Mouse (Mus musculus): ENCODE data around the gene Slx4ip.
"Not testable (repeated sequence)": the region's sequence is repeated elsewhere in the genome, so short reads cannot be mapped to it uniquely, and the experiment has no call there.

The Slx4ip gene

DNA sequence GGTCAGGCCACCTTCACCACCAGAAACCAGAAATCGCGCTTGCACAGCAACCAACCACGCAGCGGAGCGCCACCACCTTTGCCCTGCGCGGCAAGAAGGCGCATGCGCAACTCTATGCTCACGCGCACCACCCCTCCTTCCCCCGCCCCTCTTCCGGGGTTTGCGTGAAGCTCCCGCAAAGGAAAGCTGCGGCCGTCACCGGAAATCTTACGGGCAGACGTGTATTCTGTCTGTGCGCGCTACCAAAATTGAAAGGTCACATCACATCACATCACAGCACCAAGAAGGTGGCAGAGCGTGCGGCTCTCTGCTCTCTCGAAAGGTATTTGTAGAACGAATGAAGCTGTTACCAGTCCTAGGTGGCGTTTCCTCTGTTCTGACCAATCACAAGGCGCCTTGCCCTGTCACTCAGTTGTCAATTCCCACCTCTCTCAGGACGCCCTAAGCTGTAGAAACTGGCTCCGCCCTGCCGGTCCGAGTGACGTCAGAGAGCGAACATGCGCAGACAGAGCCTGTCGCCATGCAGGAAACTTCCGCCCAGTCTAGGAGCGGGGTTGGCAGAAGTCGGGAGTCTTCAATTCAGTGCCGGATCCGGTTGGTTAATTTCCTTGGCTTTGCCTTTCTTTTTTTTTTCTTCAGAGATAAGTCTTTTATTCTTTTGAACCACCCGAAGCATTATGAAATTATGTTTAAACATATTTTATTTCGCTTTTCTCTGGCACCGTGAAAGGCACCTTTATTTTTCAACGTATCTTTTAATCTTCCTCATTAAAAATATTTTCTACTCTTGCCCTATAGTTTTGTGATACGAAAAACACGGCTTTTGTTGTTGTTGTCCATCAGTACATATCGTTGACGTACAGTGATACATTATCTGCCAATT is at the start of gene Slx4ip, which contains the start of the genes AL731706.1 and Mkks:
Gene Slx4ip (plus strand): TSS at position 151 of the 883 bp plus-strand sequence.
Gene AL731706.1 (minus strand): TSS at position 322 of the 883 bp plus-strand sequence.
Gene Mkks (minus strand): TSS at position 322 of the 883 bp plus-strand sequence.
- peak; percentile 100 for DNase-seq (ENCODE audit: low read depth)

DNA sequence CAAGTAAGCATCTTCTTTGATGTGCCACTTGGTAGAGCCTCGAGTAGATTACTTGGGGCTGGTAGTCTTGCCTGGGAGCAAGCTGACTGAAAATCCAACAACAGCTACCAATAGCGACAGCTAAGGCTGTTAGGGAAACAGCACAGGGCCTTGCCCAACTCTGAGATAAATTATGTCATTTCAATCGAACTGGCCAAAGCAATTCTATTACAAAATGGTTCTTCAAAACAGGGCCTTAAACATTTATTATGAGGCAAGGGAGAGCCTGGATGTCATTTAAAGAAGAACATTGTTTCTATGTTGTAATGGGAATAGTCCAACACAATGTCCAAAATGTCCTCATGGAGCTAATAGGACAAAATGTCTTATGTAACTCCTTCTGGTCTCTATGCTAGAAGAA is 40.7 kb upstream of the Slx4ip start:
- DNase-seq (ENCODE audit: low read depth), result no peak

DNA sequence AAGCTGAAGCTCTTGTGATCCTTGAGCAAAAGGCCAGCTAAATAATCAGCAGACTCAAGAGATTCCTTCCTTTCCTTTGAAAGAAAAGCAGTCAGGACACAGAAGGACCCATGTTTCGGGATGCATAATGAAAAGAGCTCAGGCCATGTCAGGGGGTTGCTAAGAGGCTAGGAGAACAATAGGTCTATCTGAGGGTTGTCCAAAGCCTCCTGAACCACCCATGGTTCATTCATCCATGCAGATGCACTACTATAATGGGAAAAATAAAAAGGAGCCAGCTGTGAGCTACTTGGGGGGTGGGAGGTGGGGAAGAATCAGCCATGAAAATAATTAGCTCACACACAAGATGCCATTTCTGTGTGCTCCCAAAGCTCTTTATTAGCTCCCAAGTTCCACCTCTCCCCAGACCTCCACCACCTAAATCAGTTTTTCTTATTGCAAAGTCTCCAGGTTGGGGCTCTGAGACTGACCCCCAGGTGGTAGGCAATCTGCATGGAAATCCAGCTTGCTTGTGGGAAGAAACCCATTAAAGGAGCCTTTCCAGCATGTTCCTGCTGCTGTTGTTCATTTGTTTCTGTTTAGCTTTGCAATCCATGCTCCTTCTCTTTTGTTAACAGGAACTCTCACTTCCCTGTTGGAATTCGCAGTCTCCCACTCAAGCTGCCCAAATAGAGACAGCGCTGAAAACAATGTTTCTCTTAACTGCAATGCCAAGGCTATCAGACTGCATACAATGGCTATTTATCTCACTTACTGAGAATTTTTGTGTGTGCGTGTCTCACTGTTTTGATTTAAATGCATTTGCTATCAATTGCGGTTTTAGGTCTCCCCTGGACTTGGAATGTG is 36.3 kb upstream of the Slx4ip start:
- DNase-seq (ENCODE audit: low read depth), result no peak

DNA sequence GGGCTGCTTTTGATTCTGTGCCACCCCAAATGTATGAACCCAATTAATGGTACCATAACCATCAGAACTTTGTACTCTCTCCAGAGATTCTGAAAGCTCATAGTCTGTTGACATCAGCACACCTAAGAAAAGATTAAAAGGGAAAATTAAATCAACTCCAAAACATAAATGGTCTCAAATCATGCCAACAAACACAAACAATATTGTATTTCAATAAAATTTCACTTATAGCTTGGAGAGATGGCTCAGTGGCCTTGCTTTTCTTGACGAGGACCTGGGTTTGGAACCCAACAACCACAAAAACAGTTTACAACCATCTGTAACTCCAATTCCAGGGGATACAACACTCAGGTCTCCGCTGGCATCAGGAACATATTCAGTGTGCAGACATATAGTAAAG is 5.4 kb upstream of the Slx4ip start, which contains the start of gene AL731706.2:
Gene AL731706.2 (minus strand): TSS at position 101 of the 400 bp plus-strand sequence.
- no peak for DNase-seq (ENCODE audit: low read depth)

DNA sequence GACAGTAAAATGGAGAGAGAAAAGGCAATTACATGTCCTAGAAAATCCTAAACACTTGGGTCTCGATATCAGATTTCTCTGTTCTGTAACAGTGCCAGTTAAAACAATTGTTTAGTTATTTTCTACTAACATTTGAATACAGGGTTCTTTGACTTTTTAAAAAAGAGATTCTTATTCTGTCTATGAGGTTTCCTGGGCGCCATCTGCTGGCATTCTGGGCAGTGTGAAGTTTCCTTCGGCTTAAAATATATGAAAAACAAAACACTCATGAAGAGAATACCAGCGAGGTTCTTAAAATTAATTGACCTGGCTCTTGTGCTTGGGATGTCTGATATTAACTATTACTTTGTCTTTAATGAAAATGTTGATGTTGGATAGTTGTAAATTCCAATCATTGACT is 4.2 kb upstream of the Slx4ip start:
- DNase-seq (ENCODE audit: low read depth), result peak; percentile 26

DNA sequence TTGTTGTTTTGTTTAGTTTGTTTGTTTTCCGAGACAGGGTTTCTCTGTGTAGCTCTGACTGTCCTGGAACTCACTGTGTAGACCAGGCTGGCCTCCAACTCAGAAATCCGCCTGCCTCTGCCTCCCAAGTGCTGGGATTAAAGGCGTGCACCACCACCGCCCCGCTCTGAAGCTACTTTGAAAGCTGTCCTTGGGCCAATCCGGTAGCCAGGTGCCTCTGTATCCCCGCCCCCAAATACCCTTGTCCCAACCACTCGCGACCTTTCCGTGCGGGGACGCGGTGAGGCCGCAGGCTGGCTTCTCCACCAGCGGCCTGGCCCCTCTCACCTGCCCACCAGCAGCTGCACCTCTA is 326 bp upstream of the Slx4ip start:
- not testable (repeated sequence) for DNase-seq (ENCODE audit: low read depth)

DNA sequence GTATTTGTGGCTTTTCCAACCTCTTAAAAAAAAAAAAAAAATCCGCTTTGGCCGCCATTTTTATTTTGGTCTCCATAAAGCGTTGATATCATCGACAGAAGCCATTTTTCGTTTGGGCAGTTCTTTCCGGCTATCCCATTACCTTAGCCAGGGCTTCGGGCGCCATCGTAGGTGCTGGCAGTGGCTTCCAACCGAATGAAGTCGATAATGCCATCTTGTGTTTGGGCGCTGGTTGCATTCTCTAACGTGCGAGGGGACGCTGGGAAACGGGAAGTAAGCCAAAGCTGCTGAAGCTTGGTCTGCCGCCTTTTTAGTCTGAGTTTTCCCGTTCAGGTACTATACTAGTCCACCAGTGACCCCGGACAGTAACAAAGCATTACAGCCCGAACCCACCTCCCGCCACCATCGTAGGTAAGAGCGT is 943 bp downstream of the Slx4ip start:
- DNase-seq (ENCODE audit: low read depth), result peak; percentile 96

DNA sequence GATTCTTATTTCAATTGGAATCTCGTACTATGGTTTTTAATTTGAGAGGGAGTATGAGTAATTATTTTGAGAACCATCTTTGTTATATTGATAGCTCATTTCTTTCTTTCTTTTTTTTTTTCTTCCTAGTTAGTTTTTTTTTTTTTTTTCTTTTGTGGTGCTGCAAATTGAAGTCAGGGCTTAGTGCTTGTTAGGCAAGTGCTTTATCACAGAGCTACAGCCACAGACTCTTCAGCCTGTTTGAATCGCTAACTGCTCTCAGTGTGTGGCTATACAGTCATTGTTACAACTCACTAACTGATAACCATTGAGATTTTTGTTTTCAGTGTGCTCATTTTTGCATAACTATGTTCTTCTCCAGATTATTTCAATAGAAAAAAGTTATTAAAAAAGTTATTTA is 3.5 kb downstream of the Slx4ip start:
- DNase-seq (ENCODE audit: low read depth), result no peak

DNA sequence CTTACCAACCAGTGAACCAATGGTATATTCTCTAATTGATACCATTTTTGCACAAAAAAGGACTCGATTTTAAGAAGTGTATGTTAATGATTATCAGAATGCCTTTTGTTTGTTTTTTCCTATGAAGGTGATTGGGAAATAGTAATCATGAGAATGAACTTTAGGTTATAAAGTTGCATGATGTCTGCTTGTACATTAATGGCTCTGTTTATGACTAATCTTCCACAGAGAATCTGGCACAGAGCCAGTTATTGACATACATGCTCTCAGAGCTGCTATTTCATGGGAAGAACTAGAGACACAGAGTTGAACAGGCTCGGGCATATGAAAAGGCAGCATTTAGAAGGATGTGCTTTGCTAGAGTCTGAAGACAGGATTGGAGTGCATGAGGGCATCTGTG is 5.1 kb downstream of the Slx4ip start:
- DNase-seq (ENCODE audit: low read depth), result no peak

DNA sequence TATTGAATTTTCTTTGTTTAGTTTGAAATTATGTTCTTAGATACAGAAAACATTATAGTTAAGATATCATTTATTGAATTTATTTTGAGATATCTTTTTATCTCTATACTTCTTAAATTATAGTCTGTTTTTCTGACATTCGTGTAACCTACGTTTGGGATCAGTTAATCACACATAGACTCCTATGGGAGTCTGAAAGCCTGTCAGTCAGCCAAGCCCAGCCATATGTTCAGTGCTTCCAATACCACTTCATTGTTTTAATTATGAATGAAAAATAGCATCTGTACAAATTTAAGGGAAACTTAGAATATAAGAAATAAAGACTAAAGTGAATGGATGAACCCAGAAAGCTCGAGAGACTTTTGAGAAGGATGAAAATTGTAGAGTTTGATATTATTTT is 17.6 kb downstream of the Slx4ip start:
- no peak for DNase-seq (ENCODE audit: low read depth)

DNA sequence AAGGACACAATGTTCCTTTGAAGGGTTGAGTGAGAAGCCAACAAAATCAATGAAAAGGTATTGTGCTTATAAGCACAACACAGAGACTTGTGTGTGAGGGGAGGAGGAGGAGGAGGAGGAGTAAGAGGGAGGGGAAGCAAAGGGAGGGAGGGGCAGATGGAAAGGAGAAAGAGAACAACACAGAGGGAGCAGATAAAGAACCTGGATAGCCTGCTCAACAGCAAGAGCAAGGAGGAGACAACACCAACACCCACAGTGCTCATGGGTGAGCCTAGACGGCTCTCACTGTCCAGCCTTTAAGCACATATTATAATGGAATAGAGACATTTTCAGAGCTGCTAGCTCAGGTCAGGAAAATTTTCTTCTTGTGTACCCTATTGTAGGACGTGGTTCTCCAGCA is 18.3 kb downstream of the Slx4ip start:
- no peak for DNase-seq (ENCODE audit: low read depth)

DNA sequence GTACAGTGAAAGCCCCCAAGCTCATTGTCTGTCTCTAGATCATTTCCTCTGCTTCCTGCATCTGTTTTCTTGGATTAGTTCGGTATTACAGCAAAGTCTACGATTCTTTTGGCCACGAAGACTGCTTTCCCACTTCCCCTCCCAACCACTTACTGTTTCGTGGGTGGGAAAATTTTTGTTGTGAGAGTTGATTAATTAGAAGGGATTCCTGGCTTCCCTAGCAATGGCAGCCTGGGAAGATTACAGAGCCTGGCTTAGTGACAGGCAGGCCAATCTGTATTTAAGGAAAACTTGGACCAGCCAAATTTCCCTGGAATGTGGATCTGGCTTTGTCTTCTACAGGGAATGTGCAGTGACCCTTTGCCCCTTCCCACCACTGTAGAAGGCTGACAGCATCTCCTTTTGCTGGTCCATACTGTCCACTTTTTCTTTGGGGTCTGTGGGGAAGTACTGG is 21.0 kb downstream of the Slx4ip start:
- DNase-seq (ENCODE audit: low read depth), result no peak

DNA sequence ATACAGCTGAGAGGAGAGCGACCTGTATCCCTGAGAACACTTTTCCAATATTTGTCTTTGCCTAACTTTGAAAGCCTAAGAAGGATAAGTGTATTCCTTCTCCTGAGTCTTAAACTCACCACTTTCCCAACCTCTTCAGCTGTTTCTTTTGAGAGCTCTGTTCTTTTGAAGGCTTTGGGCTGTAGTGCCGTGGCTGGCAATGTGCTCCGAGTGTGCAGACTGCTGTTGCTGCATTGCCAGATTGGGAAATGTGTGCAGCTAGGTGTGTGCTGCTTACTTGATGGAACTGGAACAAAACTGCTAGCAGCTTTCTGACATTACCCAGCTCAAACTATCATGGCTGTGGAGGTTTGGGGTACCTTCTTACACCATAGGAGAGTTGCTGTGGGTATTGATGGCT is 22.0 kb downstream of the Slx4ip start:
- no peak for DNase-seq (ENCODE audit: low read depth)

DNA sequence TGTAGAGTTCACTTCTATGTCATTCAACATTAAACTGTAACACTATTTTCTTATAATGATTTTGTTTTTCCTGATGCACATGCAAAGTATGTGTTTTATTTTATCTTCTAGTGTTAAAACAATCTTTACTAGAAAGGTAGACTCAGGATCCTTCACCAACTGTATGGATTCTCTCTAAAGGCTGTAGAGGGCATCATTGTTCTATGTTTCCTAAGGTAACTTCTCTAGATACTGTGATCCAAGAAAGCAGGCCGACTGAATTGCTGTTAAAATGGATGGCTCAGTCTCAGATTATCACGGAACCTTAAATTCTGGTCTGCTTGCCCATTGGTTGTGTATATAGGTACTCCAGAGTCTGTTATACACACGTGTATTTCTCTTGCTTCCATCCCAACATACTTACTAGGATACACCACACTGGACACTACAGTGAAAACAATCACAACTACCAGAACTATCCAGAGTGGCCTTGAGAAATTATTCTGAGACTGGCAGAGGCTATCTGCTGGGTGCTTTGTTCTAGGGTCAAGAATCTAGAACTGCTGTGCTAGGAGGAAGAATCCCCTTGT is 23.4 kb downstream of the Slx4ip start:
- no peak for DNase-seq (ENCODE audit: low read depth)

DNA sequence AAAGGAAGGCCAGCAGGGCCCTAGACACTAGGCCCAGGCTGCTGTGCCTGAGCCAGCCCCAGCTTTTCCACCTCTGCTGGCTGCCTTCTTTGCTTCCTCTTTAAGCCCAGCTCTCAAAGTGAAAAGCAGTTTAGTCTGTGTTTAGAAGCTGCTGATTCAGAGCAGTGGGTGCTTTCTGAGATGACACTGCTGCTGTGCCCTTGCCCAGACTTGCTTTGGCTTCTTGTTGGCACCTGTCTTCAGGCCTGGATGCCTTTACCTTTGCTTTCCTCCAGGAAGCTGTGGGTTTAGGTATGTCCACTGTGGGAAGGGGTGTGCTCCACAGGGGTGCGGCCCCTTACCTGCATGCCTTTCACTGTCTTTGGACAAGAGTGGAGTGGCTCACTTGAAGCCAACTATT is 28.4 kb downstream of the Slx4ip start:
- DNase-seq (ENCODE audit: low read depth), result no peak

DNA sequence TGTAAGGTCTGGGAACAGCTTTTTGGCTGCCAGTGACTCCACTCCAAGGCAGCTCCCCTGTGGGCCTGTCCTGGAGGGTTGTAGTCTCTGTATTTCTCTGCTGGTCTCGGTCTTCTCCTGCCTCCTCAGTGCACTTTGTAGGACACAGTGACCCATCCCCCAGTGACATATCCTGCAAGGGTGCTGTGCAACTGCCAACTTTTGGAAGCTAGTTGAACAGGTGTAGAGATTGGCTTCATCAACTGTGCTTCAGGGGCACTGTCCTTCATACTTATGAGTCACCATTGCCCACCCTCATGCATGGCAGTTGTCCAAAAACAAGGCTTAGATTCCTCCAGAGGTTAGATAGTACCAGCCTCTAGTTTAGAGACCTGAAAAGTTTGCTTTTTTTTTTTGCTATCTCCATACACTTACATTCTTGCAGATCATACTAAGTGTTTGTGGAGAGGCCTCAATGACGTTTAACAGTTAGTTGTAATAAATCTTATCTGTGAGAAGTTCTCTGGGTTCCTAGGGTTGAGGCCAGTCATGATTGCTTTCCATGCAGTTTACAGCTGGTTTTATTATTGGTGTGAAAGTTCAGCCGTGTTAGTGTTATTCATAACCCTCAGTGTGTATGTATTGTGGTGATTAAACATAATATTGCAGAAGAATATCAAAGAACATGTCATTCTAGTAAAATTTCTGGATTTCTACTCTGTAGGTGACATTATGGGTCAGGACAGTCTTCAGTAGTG is 29.4 kb downstream of the Slx4ip start:
- no peak for DNase-seq (ENCODE audit: low read depth)

DNA sequence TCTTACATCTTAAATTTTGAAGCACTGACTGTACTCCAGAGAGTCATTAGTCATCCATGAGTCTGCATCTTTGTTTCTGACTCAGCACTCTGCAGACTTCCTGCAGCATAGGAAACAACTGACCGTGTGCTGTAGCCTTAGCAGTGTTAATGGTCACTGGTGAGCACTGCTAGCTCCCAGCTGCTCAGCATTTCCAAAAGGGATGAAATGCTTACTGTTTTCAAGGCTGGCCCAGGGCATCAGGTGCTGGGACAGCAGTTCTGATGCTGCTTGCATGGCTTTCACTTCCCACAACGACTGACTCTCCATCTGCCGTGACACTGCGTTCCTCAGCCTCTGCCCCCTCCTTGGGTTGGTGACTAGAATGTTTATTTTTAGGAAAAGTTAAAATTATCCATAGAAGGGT is 30.0 kb downstream of the Slx4ip start:
- peak; percentile 52 for DNase-seq (ENCODE audit: low read depth)

DNA sequence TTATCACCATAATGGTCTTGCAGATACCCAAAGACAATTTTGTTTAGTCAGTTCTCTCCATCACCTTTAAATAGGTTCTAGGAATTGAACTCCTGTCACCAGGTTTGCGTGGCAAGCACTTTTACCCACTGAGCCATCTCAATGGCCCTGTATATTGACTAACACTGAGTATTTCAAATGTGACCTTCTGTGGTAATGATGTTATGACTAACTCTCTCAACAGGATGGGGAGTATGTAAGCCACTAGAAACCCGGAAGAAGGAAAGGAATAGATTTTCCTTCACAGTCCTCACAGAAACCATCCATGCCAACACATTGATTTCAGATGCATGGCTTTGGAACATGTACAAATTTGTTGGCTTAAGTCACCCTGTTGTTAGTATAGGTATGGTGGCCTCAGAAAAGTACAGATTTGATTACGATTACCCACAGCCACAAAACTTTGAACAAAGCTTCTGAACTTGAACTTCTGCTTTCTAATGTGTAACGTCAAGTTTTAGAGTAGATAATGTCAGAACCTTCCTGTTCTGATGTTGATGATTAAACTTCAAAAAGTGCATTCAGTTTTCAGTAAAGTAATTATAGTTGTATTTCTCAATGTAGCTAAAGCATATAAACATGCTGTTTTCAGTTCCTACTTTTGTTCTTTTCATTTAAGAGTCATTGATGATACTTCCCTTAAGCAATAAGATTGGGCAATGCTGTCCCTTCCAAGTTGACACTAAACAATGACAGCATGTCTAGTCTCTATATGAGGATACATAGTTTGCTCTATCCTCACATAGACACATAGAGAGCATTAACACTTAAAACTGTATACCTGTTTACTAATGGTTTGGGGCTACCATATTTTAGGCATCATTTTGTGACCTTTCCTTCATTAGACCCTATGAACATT is 45.6 kb downstream of the Slx4ip start:
- no peak for DNase-seq (ENCODE audit: low read depth)

DNA sequence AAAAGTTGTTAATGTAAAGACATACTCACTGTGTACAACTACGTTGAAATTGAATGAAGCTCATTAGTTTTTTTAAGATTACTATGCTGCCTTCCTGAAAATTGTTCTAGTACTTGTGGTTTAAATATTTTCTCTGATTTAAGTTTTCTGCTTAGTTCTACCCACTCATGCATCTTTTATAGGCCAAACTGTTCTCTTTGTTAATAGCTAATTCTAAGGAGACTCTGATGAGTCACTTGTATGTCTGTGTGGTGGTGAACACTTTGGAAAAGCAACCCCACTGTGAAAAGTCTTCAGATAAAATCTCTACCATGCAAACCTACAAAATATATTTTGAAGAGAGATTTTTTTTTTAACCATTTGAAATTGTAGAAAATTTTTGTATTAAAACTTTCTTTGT is 47.2 kb downstream of the Slx4ip start:
- no peak for DNase-seq (ENCODE audit: low read depth)

DNA sequence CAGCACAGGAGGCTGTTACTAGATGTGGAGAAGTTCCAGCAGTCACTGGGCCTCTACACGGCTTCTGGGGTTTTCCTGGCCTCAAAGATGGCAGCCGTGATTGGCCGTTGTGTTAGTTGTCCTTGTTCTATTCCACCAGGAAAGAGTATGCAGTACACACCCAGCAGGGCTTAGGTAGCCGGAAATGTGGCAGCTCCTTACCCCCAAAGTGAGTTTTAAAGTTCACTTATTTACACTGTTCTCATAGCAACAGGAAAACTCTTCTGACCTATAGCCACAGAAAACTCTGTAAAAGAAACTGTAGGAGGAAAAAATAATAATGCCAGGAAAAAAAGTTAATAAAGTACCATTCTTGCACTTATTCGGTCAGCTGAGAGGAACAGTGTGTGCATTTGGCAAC is 55.3 kb downstream of the Slx4ip start:
- no peak for DNase-seq (ENCODE audit: low read depth)

DNA sequence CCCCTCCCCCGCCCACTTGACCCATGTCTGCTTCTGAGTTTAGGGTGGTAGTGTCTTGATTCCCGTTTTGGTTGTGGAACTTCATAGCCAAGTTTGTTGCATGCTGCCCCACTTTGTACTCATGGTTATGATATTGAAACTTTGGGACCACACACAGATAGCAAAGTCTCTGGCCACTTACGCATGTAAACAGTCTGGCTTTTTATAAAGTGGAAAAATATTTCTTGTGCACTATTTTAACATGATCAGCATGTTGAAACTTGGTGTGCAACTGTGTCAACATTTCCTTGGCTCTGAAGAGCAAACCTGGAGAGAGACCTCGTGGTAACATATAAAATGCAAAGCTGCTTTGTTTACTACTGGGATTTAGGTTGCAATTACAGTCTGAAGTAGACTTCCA is 56.5 kb downstream of the Slx4ip start:
- no peak for DNase-seq (ENCODE audit: low read depth)

Measured in fibroblast of lung, adult 2 months (primary cell).